Mouse (Mus musculus): ENCODE measurements around the gene Crybb1. TPM values are rescaled to one million over a fixed set of nuclear protein-coding genes. Genes with fewer than 3 reads are reported as not detected.

The Crybb1 gene
- polyA plus RNA-seq, 1 experiment, result not detected

GRCm38 (mm10) chr5:112270764-112271541 lies 15.3 kb downstream of the Crybb1 start:
- Histone ChIP-seq H3K4me1 (ENCODE audit: control insufficient read depth, insufficient read depth, insufficient read length, low read length) (no peaks in the 10 kb centered on the region), H3K4me3 (ENCODE audit: insufficient read depth, low read depth, low read length) (no peak overlapping the region), H3K27ac (replicated peaks; ENCODE audit: low read depth, low read length) (no peak overlapping the region)

- no peak overlapping the region for H3K27ac ChIP-seq (replicated peaks; ENCODE audit: low read depth, low read length)
- H3K4me1 ChIP-seq (ENCODE audit: control insufficient read depth, insufficient read depth, insufficient read length, low read length), result no peaks in the 10 kb centered on the region
These were observed 17.3 kb downstream of the Crybb1 start for GRCm38 (mm10) chr5:112272934-112273333.

DNA sequence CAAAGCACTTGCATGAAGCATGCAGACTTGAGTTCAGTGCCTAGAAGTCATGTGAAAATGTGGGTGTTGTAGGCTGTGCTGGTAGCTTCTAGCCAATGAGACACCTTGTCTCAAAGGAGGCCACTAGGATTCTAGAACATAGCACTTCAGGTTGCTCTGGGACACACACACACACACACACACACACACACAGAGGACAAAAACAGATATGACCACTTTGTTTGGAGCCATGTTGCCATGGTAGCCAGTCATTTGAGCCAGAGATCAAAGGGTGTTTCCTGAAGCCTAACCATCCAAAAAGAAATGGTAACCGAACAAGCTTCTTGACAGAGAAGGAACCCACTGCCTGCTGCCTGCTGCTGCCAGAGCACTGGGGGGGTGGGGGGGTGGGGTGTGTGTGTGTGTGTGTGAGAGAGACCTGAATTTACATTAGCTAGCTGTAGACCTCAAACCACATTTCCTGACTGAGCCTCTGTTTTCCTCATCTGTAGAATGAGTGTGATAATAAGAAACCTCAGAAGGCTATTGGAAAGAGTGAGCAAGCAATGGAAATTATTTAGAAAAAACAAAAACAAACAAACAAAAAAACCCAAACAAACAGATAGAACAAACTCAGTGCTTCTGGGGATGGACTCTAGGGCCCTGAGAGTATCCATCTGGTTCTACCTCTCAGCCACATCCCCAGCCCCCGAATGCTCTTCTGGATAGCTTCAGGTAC lies 18.3 kb downstream of the Crybb1 start:
- no peak overlapping the region for H3K27ac ChIP-seq (replicated peaks; ENCODE audit: low read depth, low read length)
- no peak overlapping the region for H3K4me3 ChIP-seq (ENCODE audit: insufficient read depth, low read depth, low read length)

More at GRCm38 (mm10) chr5:112272934-112273333, 17.3 kb downstream of the Crybb1 start:
- H3K4me3 ChIP-seq (ENCODE audit: insufficient read depth, low read depth, low read length), result no peak overlapping the region

DNA sequence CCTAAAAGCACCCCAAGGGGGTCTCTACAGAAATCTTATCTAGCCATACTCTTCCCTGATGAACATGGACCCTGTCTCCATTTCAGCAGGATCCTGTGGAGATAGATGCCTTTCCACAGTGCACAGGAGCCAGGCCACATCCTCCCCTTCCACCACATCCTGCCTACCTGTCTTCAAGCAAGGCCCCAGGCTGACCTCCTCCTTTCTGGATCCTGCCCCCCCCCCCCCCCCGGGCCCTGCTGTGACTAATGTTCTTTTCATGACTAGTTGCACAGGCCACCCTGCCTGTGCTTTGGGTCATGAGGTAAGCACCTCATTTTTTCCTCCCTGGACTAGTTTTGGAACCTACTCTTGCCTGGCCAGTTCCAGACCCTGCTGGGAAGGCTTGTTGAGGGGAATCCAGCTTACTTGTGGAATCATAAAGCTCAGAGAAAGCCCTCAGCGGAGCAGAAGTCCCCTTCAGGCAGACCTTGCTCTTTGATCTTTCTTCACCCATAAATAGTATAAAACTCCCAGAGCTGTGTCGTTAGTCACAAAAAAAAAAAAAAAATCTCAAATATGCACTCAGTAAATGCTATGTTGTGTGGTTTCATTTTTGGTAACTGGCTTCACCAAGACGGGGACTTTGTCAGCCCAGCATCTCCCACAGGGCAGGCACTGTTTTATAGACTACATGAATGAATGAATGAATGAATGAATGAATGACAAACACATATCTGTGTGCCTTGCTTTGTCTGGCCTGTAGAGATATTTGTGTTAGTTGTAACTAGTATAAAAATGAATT lies 19.6 kb downstream of the Crybb1 start:
- Histone ChIP-seq H3K27ac (replicated peaks; ENCODE audit: low read depth, low read length) (no peak overlapping the region), H3K4me3 (ENCODE audit: insufficient read depth, low read depth, low read length) (no peak overlapping the region), H3K4me1 (ENCODE audit: control insufficient read depth, insufficient read depth, insufficient read length, low read length) (peaks cover 19% of the 10 kb centered on the region)

More for the DNA sequence above, 18.3 kb downstream of the Crybb1 start:
- peaks cover 8% of the 10 kb centered on the region for H3K4me1 ChIP-seq (ENCODE audit: control insufficient read depth, insufficient read depth, insufficient read length, low read length)

DNA sequence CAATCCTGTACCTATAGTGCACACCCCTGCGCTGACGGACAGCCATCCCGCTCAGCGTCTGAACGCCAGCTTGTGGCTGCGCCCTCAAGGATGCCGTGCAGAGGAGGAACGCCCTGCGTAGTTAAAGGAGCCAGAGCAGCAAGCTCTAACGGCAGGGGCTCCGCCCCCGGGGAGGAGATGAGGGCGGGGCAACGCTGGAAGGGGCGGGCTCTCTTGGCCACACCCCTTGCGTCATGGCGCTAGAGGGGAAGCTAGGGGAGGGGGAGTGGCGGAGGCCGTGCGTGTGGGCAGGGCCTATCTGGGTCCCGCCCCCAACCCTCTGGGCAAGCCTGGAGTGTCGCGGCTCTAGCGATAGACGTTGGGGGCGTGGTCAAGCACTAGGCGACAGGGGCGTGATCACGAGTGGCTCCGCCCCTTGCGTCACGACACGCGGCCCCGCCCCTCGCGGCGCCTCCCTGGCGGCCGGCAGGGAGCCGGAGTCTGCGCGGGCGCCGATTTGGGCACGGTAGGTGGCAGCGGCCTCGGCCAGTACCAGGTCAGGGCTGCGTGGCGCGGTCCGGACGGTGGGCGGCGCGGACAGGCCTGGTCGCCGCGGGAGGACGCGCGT lies 20.8 kb downstream of the Crybb1 start, which contains the start of gene Tpst2:
Gene Tpst2, plus strand, starts transcription at position 425 of the 607 bp plus-strand sequence.
- peak within 1 kb of the TSS; percentile 89 for H3K27ac ChIP-seq (replicated peaks; ENCODE audit: low read depth, low read length)

DNA sequence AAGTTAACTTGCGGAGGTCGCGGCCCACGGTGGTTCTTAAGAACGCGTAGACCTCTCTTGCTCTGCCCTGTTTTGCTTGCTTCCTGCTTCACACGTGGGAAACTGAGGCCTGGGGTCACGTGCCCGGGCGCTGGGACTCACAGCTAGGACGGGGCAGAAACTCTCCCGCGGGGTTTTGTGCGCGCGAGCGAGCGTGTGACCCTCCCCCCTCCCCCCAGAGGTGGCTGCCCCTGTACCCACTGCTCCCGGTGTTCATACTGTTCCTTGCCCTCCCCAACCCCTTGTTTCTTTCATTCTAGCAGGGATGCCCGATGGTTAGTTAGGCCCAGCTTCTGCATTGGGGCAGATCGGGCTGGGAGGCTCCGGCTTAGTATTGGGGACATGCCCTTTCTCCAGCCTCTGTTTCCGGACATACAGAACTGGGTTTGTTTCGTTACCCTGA lies 21.3 kb downstream of the Crybb1 start:
- H3K4me3 ChIP-seq (ENCODE audit: insufficient read depth, low read depth, low read length), result peak overlapping the region; percentile 85
- peaks cover 32% of the 10 kb centered on the region for H3K4me1 ChIP-seq (ENCODE audit: control insufficient read depth, insufficient read depth, insufficient read length, low read length)
- peak overlapping the region; percentile 89 for H3K27ac ChIP-seq (replicated peaks; ENCODE audit: low read depth, low read length)

More for the DNA sequence above, 20.8 kb downstream of the Crybb1 start, which contains the start of gene Tpst2:
- Histone ChIP-seq H3K4me1 (ENCODE audit: control insufficient read depth, insufficient read depth, insufficient read length, low read length) (peaks cover 29% of the 10 kb centered on the region), H3K4me3 (ENCODE audit: insufficient read depth, low read depth, low read length) (peak within 1 kb of the TSS; percentile 85)

- H3K4me1 ChIP-seq (ENCODE audit: control insufficient read depth, insufficient read depth, insufficient read length, low read length), result peaks cover 41% of the 10 kb centered on the region
- H3K27ac ChIP-seq (replicated peaks; ENCODE audit: low read depth, low read length), result peak overlapping the region; percentile 77
- H3K4me3 ChIP-seq (ENCODE audit: insufficient read depth, low read depth, low read length), result peak overlapping the region; percentile 85
These were observed 22.4 kb downstream of the Crybb1 start for GRCm38 (mm10) chr5:112277906-112278470.

- Histone ChIP-seq H3K4me3 (ENCODE audit: insufficient read depth, low read depth, low read length) (peak overlapping the region; percentile 11), H3K4me1 (ENCODE audit: control insufficient read depth, insufficient read depth, insufficient read length, low read length) (peaks cover 55% of the 10 kb centered on the region), H3K27ac (replicated peaks; ENCODE audit: low read depth, low read length) (peak overlapping the region; percentile 77)
These were observed 23.8 kb downstream of the Crybb1 start for GRCm38 (mm10) chr5:112279181-112280021.

DNA sequence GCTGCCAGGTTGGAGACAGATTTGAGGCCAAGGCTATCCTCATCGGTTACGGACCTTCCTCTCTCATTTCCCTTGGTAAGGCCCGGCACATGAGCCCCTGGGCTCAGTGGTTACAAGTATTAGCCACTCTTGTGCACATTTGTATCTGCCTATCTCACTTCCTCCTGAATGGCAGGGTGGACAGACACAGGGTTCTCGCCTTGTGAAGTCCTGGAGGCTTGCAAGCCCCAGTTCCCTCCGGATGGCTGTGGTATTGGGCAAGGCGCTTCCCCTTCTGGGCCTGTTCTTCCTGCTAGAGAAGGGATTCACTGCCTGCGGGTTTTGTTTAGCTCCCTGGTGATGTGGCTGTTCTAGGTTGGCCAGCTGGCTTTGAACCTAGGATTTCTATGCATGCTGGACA lies 24.5 kb downstream of the Crybb1 start:
- Histone ChIP-seq H3K4me1 (ENCODE audit: control insufficient read depth, insufficient read depth, insufficient read length, low read length) (peaks cover 62% of the 10 kb centered on the region), H3K27ac (replicated peaks; ENCODE audit: low read depth, low read length) (peak overlapping the region; percentile 77), H3K4me3 (ENCODE audit: insufficient read depth, low read depth, low read length) (no peak overlapping the region; the same call in 1 of the 2 replicates)

GRCm38 (mm10) chr5:112280863-112281660 lies 25.4 kb downstream of the Crybb1 start:
- no peak overlapping the region for H3K4me3 ChIP-seq (ENCODE audit: insufficient read depth, low read depth, low read length)
- H3K4me1 ChIP-seq (ENCODE audit: control insufficient read depth, insufficient read depth, insufficient read length, low read length), result peaks cover 67% of the 10 kb centered on the region
- H3K27ac ChIP-seq (replicated peaks; ENCODE audit: low read depth, low read length), result peak overlapping the region; percentile 79

GRCm38 (mm10) chr5:112281676-112282075 lies 26.1 kb downstream of the Crybb1 start:
- H3K4me1 ChIP-seq (ENCODE audit: control insufficient read depth, insufficient read depth, insufficient read length, low read length), result peaks cover 67% of the 10 kb centered on the region
- no peak overlapping the region for H3K4me3 ChIP-seq (ENCODE audit: insufficient read depth, low read depth, low read length)
- H3K27ac ChIP-seq (replicated peaks; ENCODE audit: low read depth, low read length), result peak overlapping the region; percentile 79

DNA sequence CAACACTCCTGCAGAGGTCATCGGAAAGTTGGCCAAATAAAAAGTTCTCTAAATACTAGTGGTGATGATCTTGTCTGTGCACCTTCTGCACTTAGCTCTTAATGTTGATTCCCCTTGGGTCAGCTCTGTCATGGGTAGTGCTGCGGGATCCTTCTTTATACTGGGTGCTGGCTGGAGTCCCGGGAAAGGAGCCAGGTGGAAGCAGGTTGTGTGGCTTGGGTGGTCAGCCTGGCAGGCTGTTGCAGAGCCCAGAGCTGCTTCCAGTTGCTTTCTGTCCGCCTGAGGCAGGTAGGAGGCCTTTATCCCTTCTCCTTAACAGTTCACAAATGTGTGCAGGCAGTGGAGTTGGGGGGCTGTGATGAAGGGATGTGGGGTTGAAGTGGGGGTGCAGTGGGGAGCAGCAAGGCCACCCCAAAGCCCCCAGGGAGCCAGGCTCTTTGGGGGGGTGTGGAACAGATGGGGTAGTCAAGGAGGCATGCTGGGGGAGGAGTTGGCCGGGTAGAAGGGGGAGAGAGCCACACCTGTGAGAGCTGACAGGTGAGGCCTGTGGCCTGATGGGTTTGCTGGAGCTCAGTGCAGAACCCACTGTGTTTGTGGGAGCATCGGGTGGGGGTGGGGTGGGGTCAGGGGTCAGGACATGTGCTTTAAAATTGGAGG lies 26.6 kb downstream of the Crybb1 start:
- Histone ChIP-seq H3K4me1 (ENCODE audit: control insufficient read depth, insufficient read depth, insufficient read length, low read length) (peaks cover 72% of the 10 kb centered on the region), H3K27ac (replicated peaks; ENCODE audit: low read depth, low read length) (peak overlapping the region; percentile 79), H3K4me3 (ENCODE audit: insufficient read depth, low read depth, low read length) (no peak overlapping the region)
